Mouse (Mus musculus): ENCODE measurements at regions not wholly inside any gene's neighbourhood (a gene's known extent, or its start where the extent isn't known, plus 50 kb on each side); places are given as distances from the start of the nearest gene placed in this dataset.
A peak's percentile ranks its signal among the peaks of the same experiment; 100 is the strongest.

- no peak for DNase-seq
Measured at GRCm38 (mm10) chr13:117334125-117334524, 113.2 kb upstream of the Gm17509 start.

GRCm38 (mm10) chr13:117334539-117334938 is 113.7 kb upstream of the Gm17509 start:
- no peak for DNase-seq

- no peak for DNase-seq
Measured at GRCm38 (mm10) chr13:117381086-117381595, 160.3 kb upstream of the Gm17509 start.

GRCm38 (mm10) chr13:117383480-117384137 is 162.7 kb upstream of the Gm17509 start:
- DNase-seq = no peak

- DNase-seq = no peak
Measured at GRCm38 (mm10) chr13:117390287-117390686, 169.4 kb upstream of the Gm17509 start.

- DNase-seq = no peak
Measured at GRCm38 (mm10) chr13:117393488-117393887, 172.6 kb upstream of the Gm17509 start.

GRCm38 (mm10) chr13:117401245-117401644 is 180.4 kb upstream of the Gm17509 start:
- no peak for DNase-seq

GRCm38 (mm10) chr13:117409940-117410339 is 189.1 kb upstream of the Gm17509 start:
- no peak for DNase-seq

- DNase-seq = no peak
Measured at GRCm38 (mm10) chr13:117413616-117414015, 188.5 kb upstream of the Hcn1 start.

- DNase-seq = no peak
Measured at GRCm38 (mm10) chr13:117423558-117423957, 178.6 kb upstream of the Hcn1 start.

- DNase-seq = no peak
Measured at GRCm38 (mm10) chr13:117425015-117425414, 177.1 kb upstream of the Hcn1 start.

- no peak for DNase-seq
Measured at GRCm38 (mm10) chr13:117467407-117467806, 134.7 kb upstream of the Hcn1 start.

- DNase-seq = no peak
Measured at GRCm38 (mm10) chr13:117472726-117473125, 129.4 kb upstream of the Hcn1 start.

- no peak for DNase-seq
Measured at GRCm38 (mm10) chr13:117482624-117483023, 119.5 kb upstream of the Hcn1 start.

GRCm38 (mm10) chr13:117508746-117509145 is 93.4 kb upstream of the Hcn1 start:
- no peak for DNase-seq

- peak in 1 of 2 experiments; percentile 2 for DNase-seq
Measured at GRCm38 (mm10) chr13:117550108-117550507, 52.0 kb upstream of the Hcn1 start.
